Mouse (Mus musculus): ENCODE measurements around the gene Arap1.

GRCm38 (mm10) chr7:101352404-101352803 lies 4.5 kb downstream of the Arap1 start:
- TF ChIP-seq POLR2A (IDR thresholded peaks at IDR 0.05; ENCODE audit: borderline replicate concordance, low read depth, low read length) (no peak), CTCF (IDR thresholded peaks at IDR 0.05; ENCODE audit: low read depth, low read length) (no peak)

Data from bone marrow macrophage, adult 2 months (primary cell).